Mouse (Mus musculus): ENCODE measurements around the gene Dnajc7. TPM values are rescaled to one million over a fixed set of nuclear protein-coding genes. Genes with fewer than 3 reads are reported as not detected.
"Not testable (repeated sequence)": the region's sequence is repeated elsewhere in the genome, so short reads cannot be mapped to it uniquely, and the experiment has no call there.

The Dnajc7 gene
- polyA plus RNA-seq, 1 experiment, result 225 TPM

DNA sequence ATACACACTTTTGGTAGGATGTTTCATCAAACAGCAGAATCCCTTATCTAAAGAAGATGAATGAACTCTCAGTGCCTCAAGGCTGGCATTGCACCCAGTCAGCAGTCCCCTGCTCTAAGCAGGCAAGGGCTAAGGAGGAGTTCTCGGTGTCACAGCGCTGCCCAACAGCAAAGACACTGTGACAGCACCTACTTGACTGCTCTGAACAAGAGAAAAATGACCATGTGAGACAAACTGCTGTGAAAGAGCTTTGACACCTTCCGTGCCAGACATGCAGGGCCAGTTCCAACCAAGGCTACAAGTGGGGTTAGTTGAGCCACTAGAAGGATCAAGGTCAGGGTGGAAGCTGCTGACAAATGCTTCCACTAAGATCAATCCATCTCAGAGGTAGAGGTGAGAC, 34.8 kb downstream of the Dnajc7 start:
- Histone ChIP-seq H3K4me1 (ENCODE audit: control insufficient read depth, insufficient read depth, low read length) (no peaks in the 10 kb centered on the region), H3K4me3 (ENCODE audit: insufficient read depth, low read length) (no peak overlapping the region), H3K27ac (ENCODE audit: insufficient read depth, low read length) (no peak overlapping the region)
- TF ChIP-seq POLR2A (IDR thresholded peaks at IDR 0.05; ENCODE audit: low read depth, low read length) (no peak), CTCF (IDR thresholded peaks at IDR 0.05; ENCODE audit: borderline replicate concordance, insufficient read depth, low read length) (no peak)

DNA sequence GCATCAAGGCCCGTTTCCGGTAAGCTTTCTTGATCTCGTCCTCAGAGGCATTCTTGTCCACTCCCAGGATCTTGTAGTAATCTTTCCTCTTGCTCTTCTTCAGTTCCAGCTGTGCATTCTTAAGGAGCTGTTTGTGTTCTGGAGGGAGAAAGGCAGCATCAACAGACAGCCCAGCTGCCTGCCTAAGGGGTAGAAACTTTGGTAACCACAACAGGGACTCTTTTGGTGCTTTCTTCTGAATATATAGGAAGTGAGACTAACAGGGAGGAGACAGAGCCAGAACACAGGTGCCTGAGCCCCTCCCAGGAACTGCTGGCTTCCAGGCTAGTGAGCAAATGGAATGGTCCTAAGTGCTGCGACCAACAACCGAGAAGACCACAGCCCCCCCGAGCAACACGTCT, 35.4 kb downstream of the Dnajc7 start:
- TF ChIP-seq POLR2A (IDR thresholded peaks at IDR 0.05; ENCODE audit: low read depth, low read length), result no peak
- no peak for TF ChIP-seq CTCF (IDR thresholded peaks at IDR 0.05; ENCODE audit: borderline replicate concordance, insufficient read depth, low read length)
- no peak overlapping the region for H3K4me3 ChIP-seq (ENCODE audit: insufficient read depth, low read length)
- H3K4me1 ChIP-seq (ENCODE audit: control insufficient read depth, insufficient read depth, low read length), result no peaks in the 10 kb centered on the region
- no peak overlapping the region for H3K27ac ChIP-seq (ENCODE audit: insufficient read depth, low read length)

DNA sequence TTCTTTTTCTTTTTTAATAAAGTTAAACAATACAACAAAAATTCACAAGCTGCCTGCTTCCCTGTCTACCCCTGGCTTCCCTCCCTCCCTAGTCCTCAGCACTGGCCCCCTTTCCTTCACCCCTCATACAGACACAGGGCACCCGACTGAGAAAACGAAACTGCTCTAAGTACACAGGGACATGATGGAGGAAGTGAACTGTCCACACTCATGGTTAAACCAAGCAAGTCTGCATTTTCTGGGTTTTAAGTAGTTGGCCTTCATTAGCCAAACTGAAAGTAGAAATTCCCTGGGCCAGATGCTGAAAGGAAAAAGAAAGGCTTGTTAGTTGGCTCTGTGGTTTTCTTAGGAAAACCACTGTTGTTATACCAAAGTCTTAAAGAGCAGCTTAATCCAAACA, 37.1 kb downstream of the Dnajc7 start:
- no peak for TF ChIP-seq CTCF (IDR thresholded peaks at IDR 0.05; ENCODE audit: borderline replicate concordance, insufficient read depth, low read length)
- no peak for TF ChIP-seq POLR2A (IDR thresholded peaks at IDR 0.05; ENCODE audit: low read depth, low read length)
- H3K27ac ChIP-seq (ENCODE audit: insufficient read depth, low read length), result no peak overlapping the region
- no peak overlapping the region for H3K4me3 ChIP-seq (ENCODE audit: insufficient read depth, low read length)
- H3K4me1 ChIP-seq (ENCODE audit: control insufficient read depth, insufficient read depth, low read length), result no peaks in the 10 kb centered on the region

DNA sequence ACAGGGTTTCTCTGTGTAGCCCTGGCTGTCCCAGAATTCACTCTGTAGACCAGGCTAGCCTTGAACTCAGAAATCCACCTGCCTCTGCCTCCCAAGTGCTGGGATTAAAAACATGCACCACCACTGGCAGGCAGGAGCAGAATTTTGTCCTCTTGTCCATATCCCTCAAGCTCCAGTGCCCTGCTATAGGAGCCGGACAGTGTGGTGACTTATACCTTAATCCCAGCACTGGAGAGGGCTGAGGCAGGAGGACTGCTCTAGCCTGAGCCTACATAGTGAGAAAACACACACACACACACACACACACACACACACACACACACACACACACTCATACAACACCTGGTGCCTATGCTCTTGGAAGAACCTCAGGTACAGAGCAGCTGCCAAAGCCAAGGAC, 37.6 kb downstream of the Dnajc7 start:
- not testable (repeated sequence) for H3K4me1 ChIP-seq (ENCODE audit: control insufficient read depth, insufficient read depth, low read length); H3K4me3 ChIP-seq (ENCODE audit: insufficient read depth, low read length); H3K27ac ChIP-seq (ENCODE audit: insufficient read depth, low read length)

DNA sequence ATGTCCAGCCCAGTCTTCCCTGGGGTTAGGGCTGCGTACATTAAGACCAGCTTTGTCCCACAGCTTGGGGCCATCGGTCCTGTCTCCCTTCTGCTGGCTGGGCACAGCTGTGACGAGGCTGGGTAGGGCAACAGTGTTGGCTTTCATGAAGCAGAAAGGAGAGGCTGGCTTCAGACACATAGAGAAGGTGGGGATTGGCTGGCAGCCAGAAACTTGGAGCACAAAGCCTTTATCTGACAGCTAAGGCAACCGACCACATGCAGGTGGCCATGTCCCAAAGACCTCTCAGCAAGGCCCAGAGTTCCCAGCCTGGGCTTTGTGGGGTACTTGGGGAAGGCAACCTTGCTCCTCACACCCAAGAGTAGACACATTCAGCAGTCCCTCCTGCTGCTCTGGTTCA, 38.2 kb downstream of the Dnajc7 start:
- no peak overlapping the region for H3K27ac ChIP-seq (ENCODE audit: insufficient read depth, low read length)
- no peak overlapping the region for H3K4me3 ChIP-seq (ENCODE audit: insufficient read depth, low read length)
- no peak for TF ChIP-seq CTCF (IDR thresholded peaks at IDR 0.05; ENCODE audit: borderline replicate concordance, insufficient read depth, low read length)
- TF ChIP-seq POLR2A (IDR thresholded peaks at IDR 0.05; ENCODE audit: low read depth, low read length), result no peak
- H3K4me1 ChIP-seq (ENCODE audit: control insufficient read depth, insufficient read depth, low read length), result no peaks in the 10 kb centered on the region

DNA sequence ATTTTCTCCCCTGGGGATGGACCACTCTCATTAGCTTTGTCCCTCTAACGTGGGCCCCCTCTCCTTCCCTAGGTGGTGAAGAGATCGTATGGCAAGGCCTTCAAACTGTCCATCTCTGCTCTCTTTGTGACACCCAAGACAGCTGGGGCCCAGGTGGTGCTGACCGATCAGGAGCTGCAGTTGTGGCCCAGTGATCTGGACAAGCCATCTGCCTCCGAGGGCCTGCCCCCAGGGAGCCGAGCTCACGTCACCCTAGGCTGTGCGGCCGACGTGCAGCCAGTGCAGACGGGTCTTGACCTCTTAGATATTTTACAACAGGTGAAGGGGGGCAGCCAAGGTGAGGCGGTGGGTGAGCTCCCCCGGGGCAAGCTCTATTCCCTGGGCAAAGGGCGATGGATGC, 39.7 kb downstream of the Dnajc7 start:
- Histone ChIP-seq H3K4me1 (ENCODE audit: control insufficient read depth, insufficient read depth, low read length) (no peaks in the 10 kb centered on the region; the same call in 1 of the 2 replicates), H3K4me3 (ENCODE audit: insufficient read depth, low read length) (no peak overlapping the region), H3K27ac (ENCODE audit: insufficient read depth, low read length) (no peak overlapping the region)
- TF ChIP-seq CTCF (IDR thresholded peaks at IDR 0.05; ENCODE audit: borderline replicate concordance, insufficient read depth, low read length) (no peak), POLR2A (IDR thresholded peaks at IDR 0.05; ENCODE audit: low read depth, low read length) (no peak)

DNA sequence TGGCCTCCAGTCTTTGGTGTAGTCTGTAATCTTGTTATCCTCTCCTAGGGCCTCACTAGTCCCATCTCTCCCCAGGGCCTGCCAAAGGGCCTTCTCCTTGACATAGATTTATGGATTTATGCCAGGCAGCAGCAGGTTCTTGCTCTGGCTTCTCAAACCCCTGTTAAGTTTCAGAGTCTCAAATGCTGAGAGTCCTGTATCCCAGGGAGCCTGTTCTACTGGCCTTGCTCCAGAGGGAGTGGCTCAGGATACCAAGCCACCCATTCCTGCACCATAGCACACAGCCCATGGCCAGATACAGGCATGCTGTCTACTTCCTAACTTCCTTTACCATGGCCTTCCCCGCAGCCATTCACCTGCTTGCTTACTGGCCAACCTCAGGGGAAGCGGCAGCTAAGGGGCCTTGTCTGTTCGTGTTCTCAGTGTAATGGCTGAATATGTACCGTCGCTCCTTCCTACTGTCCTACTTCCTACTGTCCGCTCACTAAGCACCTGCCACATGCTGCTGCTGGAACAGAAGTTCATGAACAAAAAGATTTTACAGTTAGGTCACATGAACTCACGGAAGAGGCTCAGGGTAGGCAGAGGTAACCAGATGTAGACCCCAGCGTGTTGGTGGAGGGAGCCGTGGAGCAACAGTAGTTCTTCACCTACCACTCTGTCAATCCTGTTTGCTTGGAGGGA, 40.7 kb downstream of the Dnajc7 start:
- TF ChIP-seq CTCF (IDR thresholded peaks at IDR 0.05; ENCODE audit: borderline replicate concordance, insufficient read depth, low read length) (no peak), POLR2A (IDR thresholded peaks at IDR 0.05; ENCODE audit: low read depth, low read length) (no peak)
- H3K4me3 ChIP-seq (ENCODE audit: insufficient read depth, low read length), result no peak overlapping the region
- no peak overlapping the region for H3K27ac ChIP-seq (ENCODE audit: insufficient read depth, low read length)
- no peaks in the 10 kb centered on the region; the same call in 1 of the 2 replicates for H3K4me1 ChIP-seq (ENCODE audit: control insufficient read depth, insufficient read depth, low read length)

DNA sequence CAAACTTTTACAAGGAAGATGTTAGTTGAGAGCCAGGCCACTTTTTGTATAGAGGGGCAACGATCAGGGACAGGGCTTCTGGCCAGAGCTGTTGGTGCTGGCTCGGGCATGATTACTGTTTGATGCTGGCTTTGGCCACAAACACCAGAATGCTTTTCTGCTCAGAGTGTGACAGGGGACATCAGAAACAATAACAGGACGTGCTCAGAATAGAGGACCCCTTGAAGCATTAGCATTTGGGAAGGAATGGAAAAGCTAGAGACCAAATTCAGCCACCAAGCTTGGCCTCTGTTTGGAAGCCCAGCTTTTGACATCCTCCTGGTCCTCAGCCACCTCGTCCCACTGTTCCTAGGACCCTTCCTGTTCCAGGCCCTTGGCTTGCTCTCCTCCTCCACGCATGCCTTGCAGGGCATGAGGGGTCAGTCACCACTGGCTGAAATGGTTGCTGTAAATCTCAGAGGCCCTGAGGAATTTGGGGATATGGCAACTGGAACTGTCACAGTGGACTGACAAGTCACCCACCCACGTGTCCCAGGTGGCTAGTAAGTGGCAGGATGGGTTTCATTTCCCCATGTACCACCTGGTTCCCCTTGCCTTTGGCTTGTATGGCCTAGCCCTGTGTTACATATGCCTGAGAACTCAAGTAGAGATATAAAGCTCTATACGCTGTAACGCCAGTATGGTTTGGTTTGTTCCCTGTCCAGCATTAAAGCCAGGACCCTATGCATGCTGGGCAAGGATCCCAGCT, 41.9 kb downstream of the Dnajc7 start:
- Histone ChIP-seq H3K4me1 (ENCODE audit: control insufficient read depth, insufficient read depth, low read length) (no peaks in the 10 kb centered on the region; the same call in 1 of the 2 replicates), H3K27ac (ENCODE audit: insufficient read depth, low read length) (no peak overlapping the region), H3K4me3 (ENCODE audit: insufficient read depth, low read length) (no peak overlapping the region)
- TF ChIP-seq CTCF (IDR thresholded peaks at IDR 0.05; ENCODE audit: borderline replicate concordance, insufficient read depth, low read length) (no peak), POLR2A (IDR thresholded peaks at IDR 0.05; ENCODE audit: low read depth, low read length) (no peak)

DNA sequence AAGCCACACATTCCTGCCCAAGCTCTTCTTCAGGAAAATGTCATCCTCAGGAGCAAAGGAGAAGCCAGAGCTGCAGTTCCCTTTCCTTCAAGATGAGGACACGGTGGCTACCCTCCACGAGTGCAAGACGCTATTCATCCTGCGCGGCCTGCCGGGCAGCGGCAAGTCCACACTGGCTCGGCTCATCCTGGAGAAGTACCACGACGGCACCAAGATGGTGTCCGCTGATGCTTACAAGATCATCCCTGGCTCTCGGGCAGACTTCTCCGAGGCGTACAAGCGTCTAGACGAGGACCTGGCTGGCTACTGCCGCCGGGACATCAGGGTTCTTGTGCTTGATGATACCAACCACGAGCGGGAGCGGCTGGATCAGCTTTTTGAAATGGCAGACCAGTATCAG, 43.7 kb downstream of the Dnajc7 start:
- Histone ChIP-seq H3K4me1 (ENCODE audit: control insufficient read depth, insufficient read depth, low read length) (no peaks in the 10 kb centered on the region; the same call in 1 of the 2 replicates), H3K27ac (ENCODE audit: insufficient read depth, low read length) (no peak overlapping the region), H3K4me3 (ENCODE audit: insufficient read depth, low read length) (no peak overlapping the region)
- TF ChIP-seq POLR2A (IDR thresholded peaks at IDR 0.05; ENCODE audit: low read depth, low read length) (no peak), CTCF (IDR thresholded peaks at IDR 0.05; ENCODE audit: borderline replicate concordance, insufficient read depth, low read length) (no peak)

DNA sequence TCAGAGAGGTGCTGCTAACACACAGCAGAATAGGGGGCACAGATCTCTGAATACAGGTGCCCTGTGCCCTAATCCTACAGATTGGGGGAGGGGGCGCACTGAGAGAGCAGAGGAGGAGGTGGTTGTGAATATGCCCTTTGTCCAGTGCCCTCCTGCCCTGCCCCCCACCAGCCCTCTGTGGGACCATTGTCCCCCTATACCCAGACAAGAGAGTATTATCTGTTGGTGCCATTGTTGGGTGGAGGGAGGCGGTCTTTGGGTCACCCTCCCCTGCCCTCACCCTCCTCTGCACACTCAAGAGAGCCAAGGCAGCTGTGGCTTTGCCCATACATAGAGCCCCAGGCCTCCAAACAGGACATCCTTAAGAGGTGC, 44.5 kb downstream of the Dnajc7 start:
- Histone ChIP-seq H3K27ac (ENCODE audit: insufficient read depth, low read length) (no peak overlapping the region), H3K4me3 (ENCODE audit: insufficient read depth, low read length) (peak overlapping the region; percentile 57; the same call in 1 of the 2 replicates), H3K4me1 (ENCODE audit: control insufficient read depth, insufficient read depth, low read length) (no peaks in the 10 kb centered on the region; the same call in 1 of the 2 replicates)
- TF ChIP-seq CTCF (IDR thresholded peaks at IDR 0.05; ENCODE audit: borderline replicate concordance, insufficient read depth, low read length), result no peak
- no peak for TF ChIP-seq POLR2A (IDR thresholded peaks at IDR 0.05; ENCODE audit: low read depth, low read length)

Measured in embryonic fibroblast, embryonic 13.5 days (primary cell).